Mouse (Mus musculus): ENCODE results near the gene Igsf21.

The Igsf21 gene

DNA sequence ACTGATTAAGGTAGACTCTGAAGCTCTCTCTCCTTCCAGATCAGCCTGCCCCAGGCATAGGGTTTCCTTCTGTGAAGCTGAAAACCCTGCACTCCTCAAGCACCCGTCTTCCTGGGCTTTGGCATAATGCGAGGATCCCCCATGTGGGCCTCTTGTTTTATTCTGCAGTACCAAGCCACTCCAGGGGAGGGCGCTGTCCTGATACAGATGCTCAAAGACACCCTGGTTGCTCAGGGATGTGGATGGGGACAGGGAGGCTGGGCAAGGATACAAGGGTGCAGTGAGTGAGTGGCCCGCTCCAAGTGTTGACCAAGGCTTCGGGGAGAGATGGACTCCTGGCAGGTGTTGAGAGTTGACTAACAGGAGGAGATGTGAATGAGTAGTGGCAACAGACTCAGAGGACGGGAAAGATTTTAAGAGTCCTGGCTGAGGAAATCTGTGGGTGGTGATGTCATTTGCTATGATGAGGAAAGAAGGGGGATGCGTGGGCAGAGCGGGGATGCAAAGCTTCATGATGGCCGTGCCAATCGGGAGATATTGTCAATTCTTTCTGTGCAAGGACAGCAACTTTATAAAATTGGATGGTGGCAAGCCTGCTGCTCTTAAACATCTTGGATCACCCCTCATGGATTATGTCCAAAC lies 102.6 kb downstream of the Igsf21 start:
- DNase-seq (ENCODE audit: low read depth, low spot score): no peak

- no peak for DNase-seq (ENCODE audit: low read depth, low spot score)
Measured at GRCm38 (mm10) chr4:140143178-140143577, 103.4 kb downstream of the Igsf21 start.

GRCm38 (mm10) chr4:140140485-140140884 lies 106.1 kb downstream of the Igsf21 start:
- DNase-seq (ENCODE audit: low read depth, low spot score): no peak

- DNase-seq (ENCODE audit: low read depth, low spot score): no peak
Measured at GRCm38 (mm10) chr4:140138846-140139245, 107.7 kb downstream of the Igsf21 start.

GRCm38 (mm10) chr4:140131625-140132321 lies 114.8 kb downstream of the Igsf21 start:
- DNase-seq (ENCODE audit: low read depth, low spot score): peak; percentile 89

DNA sequence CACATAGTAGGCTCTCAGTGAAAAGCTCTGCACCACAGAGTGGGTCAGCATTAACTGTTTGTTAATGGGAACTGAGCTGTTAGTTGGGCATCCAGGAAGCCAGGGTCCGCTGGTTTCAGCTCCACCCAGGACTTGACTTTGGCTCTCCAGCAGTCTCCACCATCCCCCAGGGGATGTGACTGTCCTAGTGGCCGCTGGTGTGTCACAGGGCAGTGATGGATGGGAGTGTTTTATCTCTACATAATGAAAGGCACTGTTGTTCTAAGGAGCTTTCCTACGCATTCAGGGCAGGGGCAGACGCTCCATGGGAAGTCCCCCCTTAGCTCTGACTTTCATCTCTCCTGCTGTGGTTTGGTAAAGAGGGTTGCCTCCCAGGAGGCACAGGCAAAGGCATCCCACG lies 115.4 kb downstream of the Igsf21 start:
- DNase-seq (ENCODE audit: low read depth, low spot score): no peak

- no peak for DNase-seq (ENCODE audit: low read depth, low spot score)
Measured at GRCm38 (mm10) chr4:140129553-140130275, 116.9 kb downstream of the Igsf21 start.

GRCm38 (mm10) chr4:140128116-140128515 lies 118.5 kb downstream of the Igsf21 start:
- DNase-seq (ENCODE audit: low read depth, low spot score): no peak

DNA sequence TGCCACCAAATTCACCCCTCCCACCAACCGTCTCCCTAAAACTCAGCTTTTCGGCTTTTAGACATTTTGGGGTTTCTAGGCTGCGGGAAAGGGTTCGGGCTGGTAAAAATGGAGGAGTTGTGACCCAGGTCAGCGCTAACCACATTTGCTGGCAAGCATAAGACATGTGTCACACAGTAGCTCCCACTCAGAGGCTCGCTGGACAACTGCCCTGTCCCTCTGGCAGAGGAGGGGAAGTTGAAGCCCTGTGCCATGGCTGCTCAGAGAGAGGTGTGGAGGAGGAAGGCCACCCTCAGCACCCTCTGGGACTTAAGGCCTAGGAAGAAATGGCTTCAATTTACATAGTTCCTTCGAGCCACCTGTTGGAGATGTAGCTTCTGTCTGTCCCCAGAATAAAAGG lies 120.8 kb downstream of the Igsf21 start:
- no peak for DNase-seq (ENCODE audit: low read depth, low spot score)

DNA sequence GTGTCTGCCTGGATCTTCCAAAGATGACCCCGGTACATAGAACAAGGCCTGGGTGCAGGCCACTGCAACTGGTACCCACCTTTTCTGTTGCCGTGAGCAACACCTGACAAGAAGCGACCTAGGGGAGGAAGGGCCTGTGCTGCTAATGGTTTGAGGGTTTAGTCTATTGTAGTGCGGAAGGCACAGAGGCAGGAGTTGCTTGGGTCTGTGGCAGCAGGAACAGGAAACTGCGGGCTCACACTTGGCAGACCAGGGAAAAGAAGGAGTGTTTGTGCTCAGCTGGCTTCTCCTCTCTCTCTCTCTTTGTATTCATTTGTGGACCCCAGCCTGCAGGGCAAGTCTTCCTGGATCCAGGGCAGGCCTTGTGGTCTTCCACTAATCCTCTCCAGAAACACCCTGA lies 124.0 kb downstream of the Igsf21 start:
- no peak for DNase-seq (ENCODE audit: low read depth, low spot score)

DNA sequence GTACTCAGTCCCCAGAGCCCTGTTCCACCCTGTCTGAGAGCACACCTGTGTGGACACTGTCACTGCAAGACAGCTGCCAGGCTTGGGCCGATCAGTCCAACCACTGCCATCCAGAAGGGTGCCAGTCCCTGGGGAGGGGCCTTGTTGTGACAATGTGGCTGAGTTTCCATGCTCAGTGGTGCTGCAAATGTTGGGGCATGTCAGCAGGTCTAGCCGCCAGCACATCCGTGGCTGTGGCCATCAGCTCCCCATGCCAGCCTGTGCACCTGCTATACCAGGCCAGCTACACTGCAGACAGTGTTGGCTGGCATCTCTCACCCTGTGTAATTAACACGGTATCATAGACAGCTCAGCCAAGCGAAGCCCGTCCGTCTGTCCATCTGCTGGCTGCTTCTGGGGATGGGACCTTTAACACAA lies 129.3 kb downstream of the Igsf21 start:
- no peak for DNase-seq (ENCODE audit: low read depth, low spot score)

GRCm38 (mm10) chr4:140115756-140116155 lies 130.8 kb downstream of the Igsf21 start:
- DNase-seq (ENCODE audit: low read depth, low spot score): no peak

DNA sequence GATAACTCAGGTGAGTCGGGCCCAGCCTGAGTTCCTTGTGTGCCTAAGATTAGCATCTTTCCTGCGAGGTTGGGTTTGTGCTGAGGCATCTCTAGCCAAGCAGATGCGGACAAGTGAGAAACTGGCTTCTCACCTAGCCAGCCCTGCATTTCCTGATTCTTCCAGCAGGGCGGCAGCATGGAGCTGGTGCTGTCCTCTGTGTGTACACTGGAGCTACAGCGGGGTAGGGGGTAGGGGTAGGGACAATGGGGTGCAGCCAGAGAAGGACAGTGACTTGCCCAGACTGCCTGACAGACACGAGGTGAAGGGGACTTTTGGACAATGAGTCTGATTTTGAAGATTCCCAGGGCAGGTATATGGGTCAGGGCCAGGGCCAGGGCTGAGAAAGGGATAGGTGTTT lies 131.5 kb downstream of the Igsf21 start:
- DNase-seq (ENCODE audit: low read depth, low spot score): no peak

DNA sequence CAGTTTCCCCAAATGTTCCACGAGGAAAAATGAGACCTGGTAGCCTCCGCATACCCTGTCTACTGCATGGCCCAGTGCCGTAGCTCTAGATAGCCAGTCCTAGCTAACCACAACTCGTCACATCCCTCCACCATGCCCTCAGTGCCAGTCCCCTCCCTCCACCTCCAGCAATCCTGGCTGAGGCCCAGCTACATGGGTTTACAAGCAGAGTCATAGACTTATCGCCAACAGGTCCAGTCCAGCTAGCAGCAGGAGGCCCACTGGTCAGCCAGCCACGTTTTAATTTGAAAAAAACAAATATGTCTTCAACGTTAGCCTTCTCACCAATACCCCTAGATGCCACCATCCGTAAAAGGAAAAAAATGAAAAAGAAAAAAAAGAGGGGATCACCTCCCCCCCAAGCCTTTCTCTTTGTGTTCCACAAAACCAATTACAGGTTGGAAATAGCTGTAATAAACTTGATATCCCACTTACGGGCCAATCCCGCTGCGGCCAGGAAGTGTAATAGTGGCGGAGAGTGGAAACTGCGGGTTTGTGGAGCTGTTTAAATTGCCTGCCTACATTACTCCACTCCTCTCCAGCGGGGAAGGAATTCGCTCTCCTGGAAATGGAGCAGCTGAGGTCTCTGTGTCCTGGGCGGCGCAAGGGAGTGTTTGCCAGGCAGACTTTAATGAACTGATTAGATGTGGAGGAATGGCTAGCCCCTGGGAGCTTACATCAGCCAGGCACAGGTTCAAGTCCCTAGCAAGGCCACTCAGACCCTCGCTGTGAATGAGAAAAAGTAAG lies 132.7 kb downstream of the Igsf21 start:
- DNase-seq (ENCODE audit: low read depth, low spot score): no peak

DNA sequence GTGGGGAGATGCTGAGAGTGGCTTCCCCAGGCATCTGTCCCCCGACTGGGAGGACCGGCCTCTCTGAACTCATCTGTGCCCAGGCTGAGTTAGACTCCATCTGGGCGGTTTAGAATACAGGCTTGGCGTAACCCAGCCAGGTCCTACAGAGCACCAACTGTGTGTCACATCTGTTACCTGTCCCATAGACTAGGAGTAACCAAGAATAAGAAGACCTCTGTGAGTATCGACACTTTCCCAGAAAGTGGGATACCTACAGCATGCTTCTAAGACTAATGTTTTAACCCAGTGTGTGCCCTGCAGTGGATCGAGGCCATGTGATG lies 137.0 kb downstream of the Igsf21 start:
- no peak for DNase-seq (ENCODE audit: low read depth, low spot score)

GRCm38 (mm10) chr4:140108871-140109625 lies 137.5 kb downstream of the Igsf21 start:
- no peak for DNase-seq (ENCODE audit: low read depth, low spot score)

- no peak for DNase-seq (ENCODE audit: low read depth, low spot score)
Measured at GRCm38 (mm10) chr4:140107161-140107560, 139.4 kb downstream of the Igsf21 start.

GRCm38 (mm10) chr4:140104795-140105194 lies 141.8 kb downstream of the Igsf21 start:
- no peak for DNase-seq (ENCODE audit: low read depth, low spot score)

- no peak for DNase-seq (ENCODE audit: low read depth, low spot score)
Measured at GRCm38 (mm10) chr4:140103341-140104027, 143.1 kb downstream of the Igsf21 start.

- DNase-seq (ENCODE audit: low read depth, low spot score): no peak
Measured at GRCm38 (mm10) chr4:140102581-140103200, 143.9 kb downstream of the Igsf21 start.

Measured in retina, adult 2 months (tissue).